Mouse (Mus musculus) myocyte (in vitro differentiated cells): ENCODE measurements around the gene Rnf207.

Experiments used
- CEBPB ChIP-seq: IDR thresholded peaks from 2 replicates; pipeline ENCODE4 v1.6.1; 2011; ENCODE audit warnings: mild to moderate bottlenecking, moderate library complexity; ENCODE audit not compliant: poor library complexity, insufficient read depth, severe bottlenecking
- E2F4 ChIP-seq: IDR thresholded peaks from one replicate; pipeline ENCODE4 v1.6.1; 2011; ENCODE audit warnings: mild to moderate bottlenecking, control low read depth, moderate library complexity; ENCODE audit not compliant: insufficient read depth
- MYOD1 ChIP-seq, 3 experiments: IDR thresholded peaks; one replicate each; pipeline ENCODE4 v1.6.1; 2011; ENCODE audit warnings: control low read depth in 2 of 3, low read depth in 2 of 3, mild to moderate bottlenecking in 2 of 3, moderate library complexity in 1 of 3; ENCODE audit not compliant: insufficient read length in 2 of 3, control insufficient read depth in 1 of 3
- POLR2A ChIP-seq: IDR thresholded peaks from one replicate; pipeline ENCODE4 v1.6.1; 2011; ENCODE audit warnings: low read depth, mild to moderate bottlenecking, control low read depth, moderate library complexity; ENCODE audit not compliant: insufficient read length
- POLR2AphosphoS2 ChIP-seq: IDR thresholded peaks from one replicate; pipeline ENCODE4 v1.6.1; 2011; ENCODE audit warnings: low read depth, control low read depth; ENCODE audit not compliant: insufficient read length

DNA sequence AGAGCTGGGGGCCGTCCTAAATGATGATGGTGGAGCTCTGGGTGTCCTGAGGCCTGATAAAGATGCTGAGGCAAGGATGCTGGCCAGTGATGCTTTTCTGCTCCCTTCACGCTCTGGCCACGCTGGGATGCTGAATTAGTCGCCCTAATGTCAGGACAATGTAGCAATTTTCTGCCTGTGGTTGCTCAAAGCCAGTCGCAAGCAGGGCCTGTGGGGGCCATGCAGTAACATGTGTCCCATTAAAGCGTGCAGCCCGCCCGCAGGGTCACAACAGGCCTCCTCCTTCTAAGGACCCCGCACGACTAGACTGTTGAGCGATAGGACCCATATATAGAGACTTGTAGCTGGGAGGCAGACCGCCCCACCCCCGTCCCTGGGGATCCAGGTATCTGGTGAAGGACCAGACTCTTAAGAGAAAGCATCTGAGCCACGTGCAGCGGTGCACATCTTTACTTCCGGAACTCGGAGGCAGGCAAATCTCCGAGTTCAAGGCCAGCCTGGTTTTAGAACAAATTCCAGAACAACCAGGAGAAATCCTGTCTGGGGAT, 30.3 kb downstream of the Rnf207 start:
- TF ChIP-seq CEBPB: no peak
- TF ChIP-seq E2F4: no peak
- TF ChIP-seq POLR2A: no peak
- no peak for TF ChIP-seq MYOD1 (IDR thresholded peaks at IDR 0.05; ENCODE audit: control insufficient read depth in 1 of 3, insufficient read length in 2 of 3, low read depth in 2 of 3)
- TF ChIP-seq POLR2AphosphoS2: no peak
